Mouse (Mus musculus): ENCODE measurements around the gene Hoxa3. TPM values are rescaled to one million over a fixed set of nuclear protein-coding genes. Genes with fewer than 3 reads are reported as not detected.
A peak's percentile ranks its signal among the peaks of the same experiment; 100 is the strongest.

Hoxa3 gene
- polyA plus RNA-seq, 1 experiment from 2014 or later: 5.6 TPM

DNA sequence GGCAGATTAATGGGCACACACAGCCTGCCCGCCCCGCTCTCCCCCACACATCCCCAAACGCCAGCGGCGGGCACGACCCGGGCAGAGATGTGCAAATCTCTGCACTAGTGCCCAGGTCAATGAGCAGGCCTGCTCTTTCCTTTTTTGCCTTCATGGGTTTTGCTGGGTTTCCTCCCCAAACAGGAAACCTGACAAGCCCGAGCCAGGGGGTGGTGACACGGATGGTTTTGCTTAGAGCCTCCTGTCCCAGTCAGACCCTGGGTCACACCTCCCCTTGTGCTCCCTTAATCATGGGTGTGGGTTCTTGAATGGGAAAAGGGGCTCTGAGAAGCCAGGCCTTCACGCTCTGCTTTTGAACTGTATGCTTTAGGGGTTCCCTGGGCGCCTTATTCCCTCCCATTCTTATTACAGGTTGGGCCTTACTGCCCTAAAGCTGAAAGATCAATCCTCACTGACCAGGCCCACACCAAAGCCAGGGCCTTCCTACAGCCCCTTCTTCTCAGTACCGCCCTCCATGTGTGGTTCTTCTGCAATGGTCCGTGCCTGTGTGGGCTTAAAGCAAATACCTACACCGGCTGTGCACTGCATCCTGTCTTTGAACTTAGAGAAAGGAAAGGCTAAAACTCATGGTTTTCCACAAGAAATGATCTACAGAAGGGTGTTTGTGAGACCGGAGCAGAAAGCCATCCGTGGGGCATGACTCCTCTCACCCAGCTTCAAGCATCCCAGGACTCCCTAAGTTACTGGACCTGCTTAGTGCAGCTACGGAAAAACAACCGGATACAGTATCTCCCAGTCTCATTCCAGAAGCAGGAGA lies 4.1 kb downstream of the Hoxa3 start:
- ATAC-seq (ENCODE audit: insufficient number of reproducible peaks, low FRiP score, low TSS enrichment, low read depth) (no peak), DNase-seq (ENCODE audit: low spot score) (peak; percentile 54)
- WGBS: 3% methylated on average over 16 of the region's 18 CpGs
- Histone ChIP-seq H3K9ac (ENCODE audit: low read length) (peak overlapping the region; percentile 74), H3K36me3 (ENCODE audit: control insufficient read depth, insufficient read depth, low read length) (peaks cover 2% of the 10 kb centered on the region; the same call in 1 of the 2 replicates), H3K27me3 (ENCODE audit: control insufficient read depth, insufficient read depth, low read length) (no peaks in the 10 kb centered on the region), H3K4me1 (ENCODE audit: control insufficient read depth, insufficient read depth, low read length) (peaks cover 62% of the 10 kb centered on the region), H3K4me3 (ENCODE audit: low read depth, low read length) (peak overlapping the region; percentile 70), H3K9me3 (ENCODE audit: control insufficient read depth, low read length) (no peaks in the 10 kb centered on the region), H3K4me2 (ENCODE audit: low read depth, severe bottlenecking) (peak overlapping the region; percentile 95), H3K27ac (replicated peaks; ENCODE audit: low read depth, low read length) (peak overlapping the region; percentile 70)

GRCm38 (mm10) chr6:52208072-52208867 lies 4.9 kb downstream of the Hoxa3 start, which contains the start of gene Hoxa6:
Gene Hoxa6 (minus strand): TSS chr6:52208722.
- Histone ChIP-seq H3K4me3 (ENCODE audit: low read depth, low read length) (peak within 1 kb of the TSS; percentile 70), H3K36me3 (ENCODE audit: control insufficient read depth, insufficient read depth, low read length) (peaks cover 2% of the 10 kb centered on the region; the same call in 1 of the 2 replicates), H3K4me2 (ENCODE audit: low read depth, severe bottlenecking) (peak within 1 kb of the TSS; percentile 98), H3K9ac (ENCODE audit: low read length) (peak within 1 kb of the TSS; percentile 74), H3K9me3 (ENCODE audit: control insufficient read depth, low read length) (no peaks in the 10 kb centered on the region), H3K27me3 (ENCODE audit: control insufficient read depth, insufficient read depth, low read length) (no peaks in the 10 kb centered on the region), H3K27ac (replicated peaks; ENCODE audit: low read depth, low read length) (peak within 1 kb of the TSS; percentile 70), H3K4me1 (ENCODE audit: control insufficient read depth, insufficient read depth, low read length) (peaks cover 65% of the 10 kb centered on the region)
- ATAC-seq (ENCODE audit: insufficient number of reproducible peaks, low FRiP score, low TSS enrichment, low read depth) (no peak), DNase-seq (ENCODE audit: low spot score) (peak; percentile 81)
- under 1% methylated on average over 44 of the region's 47 CpGs for WGBS

- ATAC-seq (ENCODE audit: insufficient number of reproducible peaks, low FRiP score, low TSS enrichment, low read depth) (no peak), DNase-seq (ENCODE audit: low spot score) (no peak)
- no peak overlapping the region for H3K4me3 ChIP-seq (ENCODE audit: low read depth, low read length)
- H3K27me3 ChIP-seq (ENCODE audit: control insufficient read depth, insufficient read depth, low read length): no peaks in the 10 kb centered on the region
- H3K9ac ChIP-seq (ENCODE audit: low read length): peak overlapping the region; percentile 40
- peak overlapping the region; percentile 98 for H3K4me2 ChIP-seq (ENCODE audit: low read depth, severe bottlenecking)
- no peaks in the 10 kb centered on the region for H3K9me3 ChIP-seq (ENCODE audit: control insufficient read depth, low read length)
- H3K4me1 ChIP-seq (ENCODE audit: control insufficient read depth, insufficient read depth, low read length): peaks cover 72% of the 10 kb centered on the region
- no peak overlapping the region for H3K27ac ChIP-seq (replicated peaks; ENCODE audit: low read depth, low read length)
- peaks cover 2% of the 10 kb centered on the region; the same call in 1 of the 2 replicates for H3K36me3 ChIP-seq (ENCODE audit: control insufficient read depth, insufficient read depth, low read length)
These were observed 5.5 kb downstream of the Hoxa3 start for GRCm38 (mm10) chr6:52207684-52207976.

DNA sequence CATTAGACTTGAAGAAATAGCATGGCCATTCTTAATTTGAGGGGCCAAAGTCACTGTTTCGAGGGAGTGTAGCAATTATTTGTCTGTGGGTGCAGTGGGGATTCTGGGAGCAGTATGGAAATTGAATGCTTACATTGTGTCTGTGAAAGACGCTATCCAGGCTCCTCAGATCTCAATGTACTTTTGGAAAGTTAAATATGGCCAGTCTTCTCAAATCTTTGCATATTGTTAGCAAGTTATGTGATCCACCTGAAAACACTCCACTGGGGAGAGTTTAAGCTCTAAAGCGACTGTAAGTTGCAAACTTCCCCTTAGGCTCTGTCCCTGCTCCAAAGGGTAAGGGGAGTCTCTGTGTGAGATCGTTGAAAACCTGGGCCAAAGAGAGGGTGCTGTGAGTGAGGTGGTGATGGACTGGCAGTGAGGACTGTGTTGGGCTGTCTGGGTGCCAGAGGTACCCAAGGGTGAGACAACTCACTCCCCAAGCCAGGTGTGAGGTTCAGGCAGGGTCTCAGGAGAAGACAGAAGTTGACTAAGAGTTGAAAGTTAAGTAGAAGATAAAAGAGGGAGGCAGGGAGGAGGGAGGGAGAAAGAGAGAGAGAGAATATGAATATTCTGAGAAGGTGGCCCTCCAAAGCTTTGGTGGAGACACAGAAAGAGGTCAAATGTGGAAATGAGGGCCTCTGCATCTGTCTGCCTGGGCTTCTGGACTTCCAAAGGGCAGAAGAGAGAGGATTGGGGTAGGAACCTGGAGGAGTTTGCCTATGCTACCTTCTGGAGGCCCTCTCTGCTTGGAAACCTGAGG lies 6.1 kb downstream of the Hoxa3 start:
- peak overlapping the region; percentile 40 for H3K9ac ChIP-seq (ENCODE audit: low read length)
- H3K4me2 ChIP-seq (ENCODE audit: low read depth, severe bottlenecking): peak overlapping the region; percentile 98
- WGBS: 12% methylated on average over 4 of the region's 4 CpGs

GRCm38 (mm10) chr6:52205638-52206621 lies 7.2 kb downstream of the Hoxa3 start:
- Histone ChIP-seq H3K4me3 (ENCODE audit: low read depth, low read length) (peak overlapping the region; percentile 24), H3K4me1 (ENCODE audit: control insufficient read depth, insufficient read depth, low read length) (peaks cover 80% of the 10 kb centered on the region), H3K4me2 (ENCODE audit: low read depth, severe bottlenecking) (peak overlapping the region; percentile 98), H3K27ac (replicated peaks; ENCODE audit: low read depth, low read length) (peak overlapping the region; percentile 56), H3K9me3 (ENCODE audit: control insufficient read depth, low read length) (no peaks in the 10 kb centered on the region), H3K27me3 (ENCODE audit: control insufficient read depth, insufficient read depth, low read length) (no peaks in the 10 kb centered on the region), H3K9ac (ENCODE audit: low read length) (peak overlapping the region; percentile 65), H3K36me3 (ENCODE audit: control insufficient read depth, insufficient read depth, low read length) (peaks cover 2% of the 10 kb centered on the region; the same call in 1 of the 2 replicates)
- ATAC-seq (ENCODE audit: insufficient number of reproducible peaks, low FRiP score, low TSS enrichment, low read depth): no peak
- peak; percentile 73 for DNase-seq (ENCODE audit: low spot score)
- 4% methylated on average over 55 of the region's 55 CpGs for WGBS

More for the DNA sequence above, 6.1 kb downstream of the Hoxa3 start:
- H3K4me1 ChIP-seq (ENCODE audit: control insufficient read depth, insufficient read depth, low read length): peaks cover 75% of the 10 kb centered on the region
- H3K4me3 ChIP-seq (ENCODE audit: low read depth, low read length): no peak overlapping the region
- H3K27ac ChIP-seq (replicated peaks; ENCODE audit: low read depth, low read length): no peak overlapping the region
- H3K36me3 ChIP-seq (ENCODE audit: control insufficient read depth, insufficient read depth, low read length): peaks cover 2% of the 10 kb centered on the region; the same call in 1 of the 2 replicates
- ATAC-seq (ENCODE audit: insufficient number of reproducible peaks, low FRiP score, low TSS enrichment, low read depth) (no peak), DNase-seq (ENCODE audit: low spot score) (peak; percentile 37)
- H3K9me3 ChIP-seq (ENCODE audit: control insufficient read depth, low read length): no peaks in the 10 kb centered on the region
- H3K27me3 ChIP-seq (ENCODE audit: control insufficient read depth, insufficient read depth, low read length): no peaks in the 10 kb centered on the region

DNA sequence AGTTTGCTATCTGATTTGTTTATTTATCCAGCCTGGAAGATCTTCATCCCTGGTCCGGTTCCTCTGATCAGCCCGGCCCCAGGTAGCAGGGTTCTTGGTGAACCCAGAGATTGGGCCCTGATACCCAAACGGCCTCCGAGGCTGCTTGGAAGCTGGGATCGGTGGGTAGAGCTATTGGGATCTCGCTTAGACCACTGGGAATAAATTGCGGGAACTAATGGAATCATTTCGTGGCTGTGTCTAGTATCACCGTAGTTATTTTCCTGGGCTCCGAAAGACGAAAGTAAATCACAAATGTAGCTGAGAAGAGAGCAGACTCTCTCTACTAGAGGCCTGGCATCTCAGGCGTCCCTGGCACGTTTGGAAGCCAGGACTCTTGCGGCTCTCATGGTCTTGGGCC lies 7.9 kb downstream of the Hoxa3 start:
- H3K36me3 ChIP-seq (ENCODE audit: control insufficient read depth, insufficient read depth, low read length): peaks cover 2% of the 10 kb centered on the region; the same call in 1 of the 2 replicates
- H3K27ac ChIP-seq (replicated peaks; ENCODE audit: low read depth, low read length): peak overlapping the region; percentile 56
- peak overlapping the region; percentile 98 for H3K4me2 ChIP-seq (ENCODE audit: low read depth, severe bottlenecking)
- DNase-seq (ENCODE audit: low spot score) (no peak), ATAC-seq (ENCODE audit: insufficient number of reproducible peaks, low FRiP score, low TSS enrichment, low read depth) (no peak)
- 3% methylated on average over 14 of the region's 14 CpGs for WGBS
- peak overlapping the region; percentile 65 for H3K9ac ChIP-seq (ENCODE audit: low read length)
- no peaks in the 10 kb centered on the region for H3K9me3 ChIP-seq (ENCODE audit: control insufficient read depth, low read length)
- no peaks in the 10 kb centered on the region for H3K27me3 ChIP-seq (ENCODE audit: control insufficient read depth, insufficient read depth, low read length)
- H3K4me1 ChIP-seq (ENCODE audit: control insufficient read depth, insufficient read depth, low read length): peaks cover 85% of the 10 kb centered on the region
- peak overlapping the region; percentile 24 for H3K4me3 ChIP-seq (ENCODE audit: low read depth, low read length)

GRCm38 (mm10) chr6:52204050-52204752 lies 8.9 kb downstream of the Hoxa3 start, which contains the start of gene Hoxa5:
Gene Hoxa5 (minus strand): TSS chr6:52204587.
- peak within 1 kb of the TSS; percentile 44 for H3K4me3 ChIP-seq (ENCODE audit: low read depth, low read length)
- H3K27ac ChIP-seq (replicated peaks; ENCODE audit: low read depth, low read length): peak within 1 kb of the TSS; percentile 59
- peak within 1 kb of the TSS; percentile 76 for H3K9ac ChIP-seq (ENCODE audit: low read length)
- no peaks in the 10 kb centered on the region for H3K9me3 ChIP-seq (ENCODE audit: control insufficient read depth, low read length)
- peak within 1 kb of the TSS; percentile 98 for H3K4me2 ChIP-seq (ENCODE audit: low read depth, severe bottlenecking)
- H3K27me3 ChIP-seq (ENCODE audit: control insufficient read depth, insufficient read depth, low read length): no peaks in the 10 kb centered on the region
- H3K36me3 ChIP-seq (ENCODE audit: control insufficient read depth, insufficient read depth, low read length): peaks cover 2% of the 10 kb centered on the region; the same call in 1 of the 2 replicates
- DNase-seq (ENCODE audit: low spot score): peak; percentile 96
- ATAC-seq (ENCODE audit: insufficient number of reproducible peaks, low FRiP score, low TSS enrichment, low read depth): peak; percentile 56; the same call in 1 of the 2 replicates
- under 1% methylated on average over 65 of the region's 65 CpGs for WGBS
- peaks cover 80% of the 10 kb centered on the region for H3K4me1 ChIP-seq (ENCODE audit: control insufficient read depth, insufficient read depth, low read length)
